Mouse (Mus musculus) myocyte (in vitro differentiated cells): ENCODE results near the gene Rassf3.

ENCODE experiments used
- CEBPB ChIP-seq: IDR thresholded peaks from 2 replicates; pipeline ENCODE4 v1.6.1; 2011; ENCODE audit warnings: mild to moderate bottlenecking, moderate library complexity; ENCODE audit not compliant: poor library complexity, insufficient read depth, severe bottlenecking
- POLR2A ChIP-seq: IDR thresholded peaks from one replicate; pipeline ENCODE4 v1.6.1; 2011; ENCODE audit warnings: low read depth, mild to moderate bottlenecking, control low read depth, moderate library complexity; ENCODE audit not compliant: insufficient read length

- TF ChIP-seq POLR2A (no peak), CEBPB (no peak)
Observed at GRCm38 (mm10) chr10:121465033-121465432, 11.1 kb downstream of the Rassf3 start.
